Mouse (Mus musculus) E14TG2a.4 (cell line): ENCODE results near the gene Castor2.

Experiments
- H3K27me3 ChIP-seq: 2 replicates; pipeline ENCODE4 v1.6.1; 2014; ENCODE audit warnings: low read length, control low read depth; ENCODE audit not compliant: insufficient read depth
- H3K36me3 ChIP-seq: 2 replicates; pipeline ENCODE4 v1.6.1; 2014; ENCODE audit warnings: low read length, control low read depth; ENCODE audit not compliant: insufficient read depth
- H3K4me1 ChIP-seq: replicated peaks from 2 replicates; pipeline ENCODE4 v1.6.1; 2014; ENCODE audit warnings: low read depth, low read length, control low read depth
- H3K4me3 ChIP-seq: replicated peaks from 2 replicates; pipeline ENCODE4 v1.5.1; 2014; ENCODE audit warnings: mild to moderate bottlenecking, low read length
- H3K9me3 ChIP-seq: 2 replicates; pipeline ENCODE4 v1.6.1; 2014; ENCODE audit warnings: low read length, control low read depth
- CTCF ChIP-seq: conservative IDR thresholded peaks from 2 replicates; pipeline ENCODE4 v1.5.1; 2014; ENCODE audit warnings: low read length
- NANOG ChIP-seq: IDR thresholded peaks from 2 replicates; pipeline ENCODE4 v1.6.1; 2014; ENCODE audit warnings: borderline replicate concordance, low read length, mixed read lengths
- POU5F1 ChIP-seq: IDR thresholded peaks from 2 replicates; pipeline ENCODE4 v1.6.1; 2014; ENCODE audit warnings: low read length, borderline replicate concordance

Castor2 gene

GRCm38 (mm10) chr5:134115639-134116259 is 16.2 kb downstream of the Castor2 start:
- TF ChIP-seq CTCF (no peak), NANOG (no peak), POU5F1 (no peak)
- Histone ChIP-seq H3K27me3 (no peaks in the 10 kb centered on the region), H3K9me3 (peaks cover 8% of the 10 kb centered on the region), H3K4me1 (peaks cover 28% of the 10 kb centered on the region), H3K4me3 (no peak overlapping the region), H3K36me3 (no peaks in the 10 kb centered on the region)

GRCm38 (mm10) chr5:134118798-134119407 is 19.4 kb downstream of the Castor2 start:
- Histone ChIP-seq H3K4me1 (peaks cover 49% of the 10 kb centered on the region), H3K36me3 (no peaks in the 10 kb centered on the region), H3K27me3 (peaks cover 9% of the 10 kb centered on the region), H3K9me3 (no peaks in the 10 kb centered on the region), H3K4me3 (peak overlapping the region; percentile 74)
- TF ChIP-seq POU5F1: no peak
- TF ChIP-seq NANOG: no peak
- TF ChIP-seq CTCF: no peak

- H3K4me3 ChIP-seq: peak overlapping the region; percentile 74
- H3K4me1 ChIP-seq: peaks cover 49% of the 10 kb centered on the region
- H3K36me3 ChIP-seq: no peaks in the 10 kb centered on the region
- no peaks in the 10 kb centered on the region for H3K9me3 ChIP-seq
- H3K27me3 ChIP-seq: peaks cover 11% of the 10 kb centered on the region
- no peak for TF ChIP-seq CTCF
- TF ChIP-seq NANOG: no peak
- TF ChIP-seq POU5F1: no peak
These were observed 20.1 kb downstream of the Castor2 start for GRCm38 (mm10) chr5:134119481-134120120.

- Histone ChIP-seq H3K9me3 (no peaks in the 10 kb centered on the region), H3K4me1 (peaks cover 49% of the 10 kb centered on the region), H3K4me3 (no peak overlapping the region), H3K27me3 (peaks cover 11% of the 10 kb centered on the region), H3K36me3 (no peaks in the 10 kb centered on the region)
- TF ChIP-seq CTCF: no peak
- no peak for TF ChIP-seq POU5F1
- no peak for TF ChIP-seq NANOG
These were observed 20.6 kb downstream of the Castor2 start for GRCm38 (mm10) chr5:134120135-134120534.

- peaks cover 49% of the 10 kb centered on the region for H3K4me1 ChIP-seq
- H3K9me3 ChIP-seq: peaks cover 3% of the 10 kb centered on the region; the same call in 1 of the 2 replicates
- no peak overlapping the region for H3K4me3 ChIP-seq
- no peaks in the 10 kb centered on the region for H3K36me3 ChIP-seq
- TF ChIP-seq POU5F1: no peak
- no peak for TF ChIP-seq CTCF
- TF ChIP-seq NANOG: no peak
- peaks cover 11% of the 10 kb centered on the region for H3K27me3 ChIP-seq
These were observed 21.8 kb downstream of the Castor2 start for GRCm38 (mm10) chr5:134121138-134121892.

GRCm38 (mm10) chr5:134121893-134122259 is 22.4 kb downstream of the Castor2 start:
- no peak overlapping the region for H3K4me3 ChIP-seq
- H3K27me3 ChIP-seq: peaks cover 11% of the 10 kb centered on the region
- H3K36me3 ChIP-seq: no peaks in the 10 kb centered on the region
- peaks cover 3% of the 10 kb centered on the region; the same call in 1 of the 2 replicates for H3K9me3 ChIP-seq
- H3K4me1 ChIP-seq: peaks cover 49% of the 10 kb centered on the region
- TF ChIP-seq CTCF (no peak), NANOG (no peak), POU5F1 (no peak)

- Histone ChIP-seq H3K4me1 (peaks cover 37% of the 10 kb centered on the region), H3K36me3 (no peaks in the 10 kb centered on the region), H3K4me3 (no peak overlapping the region), H3K27me3 (peaks cover 11% of the 10 kb centered on the region), H3K9me3 (peaks cover 10% of the 10 kb centered on the region)
- TF ChIP-seq POU5F1 (no peak), CTCF (no peak)
These were observed 24.3 kb downstream of the Castor2 start for GRCm38 (mm10) chr5:134123846-134124245.

GRCm38 (mm10) chr5:134126232-134126631 is 26.7 kb downstream of the Castor2 start:
- Histone ChIP-seq H3K4me3 (no peak overlapping the region), H3K36me3 (no peaks in the 10 kb centered on the region)
- TF ChIP-seq CTCF (no peak), POU5F1 (no peak), NANOG (no peak)

GRCm38 (mm10) chr5:134131586-134131985 is 32.1 kb downstream of the Castor2 start:
- no peak overlapping the region for H3K4me3 ChIP-seq
- no peaks in the 10 kb centered on the region for H3K36me3 ChIP-seq
- no peaks in the 10 kb centered on the region for H3K27me3 ChIP-seq
- TF ChIP-seq POU5F1 (no peak), NANOG (no peak)
- H3K9me3 ChIP-seq: peaks cover 11% of the 10 kb centered on the region
- H3K4me1 ChIP-seq: peaks cover 16% of the 10 kb centered on the region

More at GRCm38 (mm10) chr5:134126232-134126631, 26.7 kb downstream of the Castor2 start:
- peaks cover 11% of the 10 kb centered on the region for H3K27me3 ChIP-seq
- H3K9me3 ChIP-seq: peaks cover 14% of the 10 kb centered on the region
- H3K4me1 ChIP-seq: peaks cover 20% of the 10 kb centered on the region
